Mouse (Mus musculus) brain, adult 2 months (tissue): ENCODE measurements around the gene Sarnp.

Experiments
- DNase-seq: peaks from one replicate; pipeline ENCODE4 v3.0.0; 2011; ENCODE audit warnings: low read depth, low spot score

Gene Sarnp

DNA sequence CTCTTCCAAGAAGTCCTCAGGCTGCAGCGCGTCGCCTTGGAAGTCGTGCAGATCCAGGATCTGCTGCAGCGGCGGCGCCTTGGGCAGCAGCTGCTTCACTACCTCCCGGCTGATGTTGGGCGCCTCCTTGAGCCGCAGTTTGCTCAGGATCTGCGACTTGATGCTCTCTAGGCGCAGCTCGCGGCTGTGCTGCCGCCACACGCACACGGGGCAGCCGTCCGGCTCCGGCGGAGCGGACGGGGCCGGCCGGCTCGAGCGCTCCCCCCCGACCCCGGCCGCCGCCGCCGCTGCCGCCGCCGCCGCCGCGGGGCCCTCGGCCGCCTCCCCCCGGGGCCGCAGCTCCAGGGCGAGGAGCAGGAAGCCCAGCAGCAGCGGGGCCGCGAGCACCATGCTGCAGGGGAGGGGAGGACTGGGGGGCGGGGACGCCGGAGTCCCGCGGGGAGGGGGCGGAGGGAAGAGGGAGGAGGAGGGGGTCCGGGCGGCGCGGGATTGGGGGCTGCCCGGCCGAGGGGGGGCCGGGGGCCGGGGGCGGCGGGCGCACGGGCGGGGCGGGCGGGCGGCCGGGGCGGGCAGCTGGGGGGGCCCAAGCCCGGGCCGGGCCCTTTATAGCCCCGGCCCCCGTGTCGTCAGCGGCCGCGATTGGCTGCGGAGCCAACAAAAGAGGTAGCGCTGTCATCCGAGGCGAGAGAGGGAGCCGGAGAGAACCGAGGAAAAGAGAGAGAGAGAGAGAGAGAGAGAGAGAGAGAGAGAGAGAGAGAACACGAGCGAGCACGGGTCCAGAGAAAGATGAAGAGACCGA lies 74.4 kb downstream of the Sarnp start, which contains the start of gene Gdf11:
Gdf11 (minus strand) TSS at position 423 of the 799 bp plus-strand sequence.
- peak; percentile 72 for DNase-seq

DNA sequence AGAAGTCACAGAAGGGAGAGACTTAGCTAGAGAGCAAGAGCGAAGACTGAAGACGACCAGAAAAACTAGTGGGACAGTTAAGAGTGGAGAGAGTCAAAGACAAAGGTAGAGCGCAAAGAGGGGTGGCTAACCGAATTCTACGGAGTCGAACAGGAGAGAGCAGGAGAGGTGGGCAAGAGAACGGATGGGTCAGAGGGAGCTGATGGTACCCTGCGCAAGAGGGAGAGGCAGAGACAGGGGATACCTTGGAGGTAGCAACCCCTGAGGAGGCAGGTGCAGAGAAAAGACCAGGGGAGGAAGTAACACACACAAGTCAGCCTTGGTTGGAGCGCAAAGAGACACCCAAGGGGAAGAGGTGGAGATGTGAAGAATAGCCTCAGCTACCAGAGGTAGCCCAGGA lies 75.1 kb downstream of the Sarnp start:
- DNase-seq = no peak

DNA sequence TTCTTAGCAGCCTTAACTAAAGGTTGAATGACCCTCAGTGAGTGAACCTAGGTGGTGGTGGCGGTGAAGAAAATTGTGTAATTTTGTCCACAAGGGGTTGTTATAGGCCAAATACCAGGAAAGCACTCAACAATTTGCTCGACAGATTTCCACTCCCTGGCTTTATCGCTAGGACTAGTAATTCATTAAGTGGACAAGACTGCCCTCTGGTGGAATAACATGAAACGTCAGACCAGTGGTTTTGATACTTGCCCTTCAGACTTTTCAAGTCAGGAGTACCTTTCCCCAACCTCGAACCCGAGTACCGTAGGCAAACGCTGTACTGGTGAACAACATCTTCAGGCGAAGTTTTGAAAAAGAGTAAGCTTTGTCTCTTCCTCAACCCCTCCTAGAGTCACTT lies 78.3 kb downstream of the Sarnp start:
- DNase-seq = peak; percentile 88

DNA sequence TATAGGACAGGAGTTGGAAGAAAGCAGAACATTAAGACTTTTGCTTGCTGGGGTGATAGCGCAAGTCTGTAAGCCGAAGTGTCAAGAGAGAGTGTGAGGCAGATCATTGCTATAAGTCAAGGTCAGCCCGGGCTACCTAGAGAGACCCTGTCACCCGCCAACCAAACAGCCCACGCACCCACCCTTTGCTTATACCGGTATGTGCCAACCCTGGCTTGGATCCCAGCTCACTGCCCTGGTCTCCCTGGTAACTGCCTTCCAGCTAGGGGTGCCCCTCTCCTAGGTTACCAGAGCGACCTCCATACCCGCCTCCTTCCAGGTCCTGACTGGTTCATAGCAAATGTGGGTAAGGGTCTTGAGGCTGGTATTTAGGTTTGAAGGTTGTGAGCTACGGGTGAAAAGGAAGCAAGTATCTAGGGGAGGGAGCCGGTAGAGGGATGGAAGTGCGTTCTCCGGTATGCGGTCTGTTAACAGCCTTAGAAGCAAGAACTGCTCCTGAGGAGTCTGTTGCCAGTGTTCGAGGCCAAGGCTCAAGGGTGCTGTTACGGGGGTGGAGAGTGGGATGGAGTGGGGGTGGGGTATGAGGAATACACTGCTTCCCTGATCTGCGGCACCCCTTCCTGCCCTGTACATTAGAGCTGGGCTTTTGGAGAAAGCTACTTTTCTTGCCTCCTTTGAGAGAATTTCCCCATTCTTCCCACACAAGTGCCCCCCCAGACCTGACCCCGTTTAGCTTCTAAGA lies 79.0 kb downstream of the Sarnp start:
- no peak for DNase-seq

DNA sequence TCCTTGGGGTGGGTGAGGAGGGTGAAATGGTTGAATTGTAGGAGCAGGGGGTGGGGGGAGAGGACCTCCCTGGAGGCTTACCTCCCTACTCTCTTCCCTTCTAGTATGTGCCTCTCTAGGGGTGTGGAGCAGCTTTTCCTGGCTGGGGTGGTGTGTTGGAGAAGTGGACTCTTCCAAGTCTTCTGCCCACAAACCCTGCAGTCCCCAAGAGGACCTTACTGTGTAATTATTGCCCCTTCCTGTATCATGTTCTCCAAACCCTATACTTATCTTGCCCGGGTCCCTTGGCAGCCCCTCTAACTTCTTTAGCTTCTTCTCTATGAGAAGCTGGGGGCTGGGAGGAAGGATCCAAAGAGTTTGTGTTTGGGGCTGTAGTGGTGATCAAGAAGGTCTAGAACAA lies 79.7 kb downstream of the Sarnp start:
- DNase-seq = no peak

DNA sequence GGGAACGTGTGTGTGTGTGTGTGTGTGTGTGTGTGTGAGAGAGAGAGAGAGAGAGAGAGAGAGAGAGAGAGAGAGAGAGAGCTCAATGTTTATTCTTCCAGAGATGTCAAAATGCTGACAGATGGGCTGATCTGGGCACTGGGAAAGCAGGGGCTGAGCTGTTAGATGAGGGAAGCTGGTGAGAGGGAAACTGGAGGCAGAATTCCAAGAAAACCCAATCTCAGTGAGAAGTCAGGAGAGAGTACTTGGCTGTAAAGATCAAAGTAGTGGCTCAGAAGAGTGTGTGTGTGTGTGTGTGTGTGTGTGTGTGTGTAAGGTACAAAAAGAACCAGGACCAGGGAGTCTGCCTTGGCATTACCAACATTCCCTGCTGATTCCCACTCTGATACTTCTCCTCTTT lies 80.4 kb downstream of the Sarnp start:
- peak; percentile 77 for DNase-seq

DNA sequence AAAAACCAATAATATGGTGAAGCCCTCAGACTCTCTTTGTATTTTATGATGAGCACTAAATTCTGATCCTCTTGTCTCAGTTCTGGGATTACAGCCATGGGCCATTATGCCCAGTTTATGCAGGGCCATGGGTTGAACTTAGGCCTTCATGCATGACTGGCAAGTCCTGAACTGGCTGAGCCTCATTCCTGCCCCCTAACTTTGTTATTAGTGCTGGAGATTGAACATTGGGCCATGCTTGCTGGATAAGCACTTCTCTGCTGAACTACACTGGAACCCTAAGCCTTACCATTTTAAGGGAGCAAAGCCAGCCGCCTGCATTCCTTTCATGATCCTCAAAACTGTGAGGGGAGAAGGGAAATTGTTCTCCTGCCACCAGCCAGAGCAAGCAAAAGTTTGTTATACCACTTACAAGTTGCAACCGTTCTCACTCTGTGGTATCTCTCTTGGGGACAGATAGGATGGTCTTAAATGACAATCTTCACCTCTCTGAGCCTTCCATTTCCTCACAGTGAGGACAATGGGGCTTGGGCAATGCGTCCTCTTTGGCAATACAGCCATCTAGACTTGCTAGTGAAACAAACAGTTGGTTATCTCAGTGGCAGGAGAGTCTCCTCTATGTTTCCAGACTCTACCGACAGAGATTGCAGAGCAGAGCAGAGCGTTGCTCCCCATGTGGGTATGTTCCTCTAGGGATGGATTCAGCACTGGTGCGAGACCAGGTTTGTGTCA lies 82.8 kb downstream of the Sarnp start:
- DNase-seq = no peak

DNA sequence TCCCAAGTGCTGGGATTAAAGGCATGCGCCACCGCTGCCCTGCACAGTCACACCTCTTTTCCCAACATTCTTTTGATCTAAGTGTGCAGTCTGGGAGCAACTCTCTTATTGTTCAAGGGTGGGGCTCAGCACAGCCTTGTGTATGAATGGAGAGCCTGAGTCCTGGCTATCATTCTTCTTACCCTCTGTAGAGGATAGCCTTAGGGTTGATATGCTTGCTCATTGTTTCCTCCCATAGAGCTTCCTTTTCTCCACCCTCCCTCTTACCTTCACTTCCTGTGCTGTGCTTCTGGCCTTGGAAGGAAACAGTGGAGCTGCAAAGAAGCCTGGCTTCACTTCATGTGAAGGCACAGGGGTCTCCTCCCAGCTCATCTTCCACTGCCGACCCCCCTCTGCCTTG lies 83.6 kb downstream of the Sarnp start, which contains the start of gene Cd63:
Cd63 (plus strand) TSS at position 292 of the 400 bp plus-strand sequence.
- DNase-seq = no peak

DNA sequence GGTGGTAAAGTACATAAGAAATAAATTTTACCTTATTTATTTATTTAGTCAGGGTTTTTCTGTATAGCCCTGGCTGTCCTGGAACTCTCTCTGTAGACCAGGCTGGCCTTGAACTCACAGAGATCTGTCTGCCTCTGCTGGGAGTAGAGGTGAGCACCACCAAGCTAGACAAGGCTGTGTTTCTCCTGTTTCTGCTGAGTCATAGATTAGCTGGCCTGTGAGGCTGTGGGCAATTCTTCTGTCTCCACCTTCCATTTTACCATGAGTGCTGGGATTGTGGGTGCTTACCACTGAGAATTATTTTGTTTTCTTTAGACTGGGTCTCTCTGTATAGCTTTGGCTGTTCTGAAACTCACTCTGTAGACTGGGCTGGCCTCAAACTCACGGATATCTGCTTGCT lies 84.3 kb downstream of the Sarnp start:
- DNase-seq = no peak

DNA sequence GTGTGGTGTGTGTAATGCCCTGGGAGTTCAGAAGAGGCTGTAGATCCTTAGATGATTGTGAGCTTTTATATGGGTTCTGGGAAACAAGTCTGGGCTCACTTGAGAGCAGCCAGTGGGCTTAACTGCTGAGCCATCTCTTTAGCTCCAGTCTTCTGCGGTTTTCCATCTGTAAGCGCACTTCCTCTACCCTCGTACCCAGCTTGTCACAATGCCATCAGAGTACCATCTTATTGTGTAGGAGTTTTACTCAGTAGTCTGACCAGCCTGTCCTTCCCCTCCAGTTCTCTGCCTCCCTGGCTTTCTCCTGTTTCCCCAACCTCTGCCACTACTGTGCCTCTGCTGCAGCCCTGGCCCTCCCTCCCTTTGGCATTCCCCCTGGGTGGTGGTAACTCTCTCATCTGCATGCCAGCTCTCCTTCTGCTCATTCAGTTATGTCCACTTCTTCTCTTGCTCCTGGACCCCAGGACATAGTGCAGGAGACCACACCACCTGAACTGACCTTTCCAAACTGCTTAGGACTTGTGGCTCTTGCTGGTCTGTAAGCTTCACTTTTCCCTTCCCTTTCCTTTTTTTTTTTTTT lies 85.4 kb downstream of the Sarnp start:
- no peak for DNase-seq

DNA sequence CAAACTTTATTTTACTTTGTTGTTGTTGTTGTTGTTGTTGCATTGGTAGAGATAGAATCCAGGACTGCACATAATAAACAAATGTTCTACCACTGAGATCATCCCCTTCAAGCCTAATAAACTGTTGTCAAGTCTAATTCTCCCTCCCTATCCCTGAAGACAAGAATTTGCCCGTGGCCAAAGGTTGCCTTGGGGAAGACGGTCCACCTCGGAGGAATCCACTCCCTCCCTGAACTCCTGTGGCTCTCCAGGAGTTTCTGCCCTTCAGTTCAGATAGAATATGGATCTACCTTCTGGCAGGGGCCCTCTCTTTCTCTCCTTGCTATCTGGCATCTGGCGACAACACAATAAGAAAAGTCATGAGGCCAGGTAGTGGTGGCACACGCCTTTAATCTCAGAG lies 87.7 kb downstream of the Sarnp start:
- DNase-seq = no peak

DNA sequence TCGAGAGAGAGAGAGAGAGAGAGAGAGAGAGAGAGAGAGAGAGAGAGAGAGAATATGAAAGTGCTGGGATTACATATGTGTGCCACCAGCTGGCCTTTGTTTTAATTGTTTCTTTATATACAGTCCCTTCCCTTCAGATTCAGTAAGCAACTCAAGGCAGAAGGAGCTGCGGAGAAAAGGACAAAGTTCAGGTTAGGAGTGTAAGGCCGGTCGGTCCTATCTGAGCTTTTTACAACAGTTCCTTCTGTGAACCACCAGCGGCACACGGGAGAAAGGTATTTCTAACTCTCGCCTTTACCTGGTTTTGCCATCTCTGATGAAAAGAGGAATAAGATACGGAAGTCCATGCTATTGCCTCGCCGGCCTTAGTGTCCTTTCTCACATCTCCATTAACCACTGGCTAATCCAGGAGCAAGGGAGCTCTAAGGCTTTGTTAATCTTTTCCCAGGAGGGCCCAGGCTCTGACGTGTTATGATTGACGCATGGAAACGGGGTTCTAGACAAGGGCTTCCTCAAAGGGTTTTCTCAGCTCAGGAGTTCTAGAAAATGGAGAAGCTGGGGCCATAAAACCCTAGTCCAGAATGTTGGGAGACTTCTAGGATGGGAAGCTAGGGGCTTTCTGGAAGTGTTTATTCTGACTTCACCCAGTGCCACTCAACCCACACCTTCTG lies 91.8 kb downstream of the Sarnp start:
- DNase-seq = no peak

DNA sequence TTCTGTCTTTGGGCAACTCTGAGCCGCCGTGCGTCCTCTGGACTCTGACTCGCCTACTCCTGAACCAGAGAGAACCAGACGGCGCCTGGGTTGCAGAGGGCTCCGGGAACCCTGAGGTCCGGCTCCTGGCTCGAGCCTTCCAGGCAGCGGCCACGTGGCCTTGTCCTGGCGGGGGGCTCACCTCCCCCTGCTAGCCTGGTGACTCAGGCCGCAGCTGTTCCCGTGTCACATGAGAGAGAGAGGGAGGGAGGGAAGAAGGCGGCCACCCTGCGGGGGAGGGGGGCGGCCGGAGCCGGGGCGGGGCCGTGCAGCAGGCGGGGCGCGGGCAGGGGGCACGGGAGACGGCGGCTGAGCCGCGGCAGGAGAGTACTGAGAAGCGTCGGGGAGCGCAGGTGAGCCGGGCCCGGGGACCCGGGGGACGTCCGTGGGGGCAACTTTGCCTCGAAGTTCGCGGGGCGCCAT lies 92.5 kb downstream of the Sarnp start:
- peak; percentile 88 for DNase-seq

DNA sequence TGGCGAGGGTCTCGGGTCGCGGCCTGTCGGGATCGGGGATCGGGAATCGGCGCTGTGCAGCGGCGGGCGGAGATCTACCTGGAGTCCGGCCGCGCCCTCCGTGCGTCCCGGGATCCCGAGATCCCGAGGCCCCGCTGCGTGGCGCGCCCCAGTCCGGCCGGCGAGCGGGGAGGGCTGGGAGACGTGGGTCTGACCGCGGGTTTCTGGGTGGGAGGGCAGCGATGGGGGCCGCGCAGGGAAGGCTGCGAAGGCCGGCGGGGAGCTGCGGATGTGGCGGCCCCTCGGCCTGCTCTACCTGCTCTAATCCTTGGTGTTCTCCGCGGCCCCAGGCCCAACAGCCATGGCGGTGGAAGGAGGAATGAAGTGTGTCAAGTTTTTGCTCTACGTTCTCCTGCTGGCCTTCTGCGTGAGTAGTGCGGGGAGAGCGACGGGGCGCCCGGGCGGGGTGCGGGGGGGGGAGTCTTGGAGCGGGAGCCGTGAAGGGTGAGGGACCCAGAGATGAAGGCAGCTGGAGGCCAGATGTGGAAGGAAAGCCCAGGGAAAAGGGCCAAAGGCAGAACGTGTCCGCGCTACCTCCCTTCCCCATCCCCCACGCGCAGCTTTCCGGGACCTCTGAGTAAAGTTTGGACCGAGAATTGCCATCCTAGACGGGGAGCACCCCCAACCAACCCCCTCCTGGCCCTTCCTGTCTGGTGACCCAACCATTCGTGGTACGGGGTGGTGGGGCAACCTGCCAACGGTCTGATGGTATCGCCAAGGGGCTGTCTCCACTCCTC lies 93.1 kb downstream of the Sarnp start:
- DNase-seq = no peak

DNA sequence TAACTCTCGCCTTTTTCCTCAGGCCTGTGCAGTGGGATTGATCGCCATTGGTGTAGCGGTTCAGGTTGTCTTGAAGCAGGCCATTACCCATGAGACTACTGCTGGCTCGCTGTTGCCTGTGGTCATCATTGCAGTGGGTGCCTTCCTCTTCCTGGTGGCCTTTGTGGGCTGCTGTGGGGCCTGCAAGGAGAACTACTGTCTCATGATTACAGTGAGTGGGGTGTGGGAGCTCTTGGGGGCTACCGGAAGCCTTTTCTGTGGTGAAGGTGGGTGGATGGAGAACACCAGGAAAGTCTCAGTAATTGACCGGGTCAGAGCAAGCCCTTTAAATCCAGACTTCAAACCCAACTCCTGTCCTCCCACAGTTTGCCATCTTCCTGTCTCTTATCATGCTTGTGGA lies 94.3 kb downstream of the Sarnp start:
- no peak for DNase-seq

DNA sequence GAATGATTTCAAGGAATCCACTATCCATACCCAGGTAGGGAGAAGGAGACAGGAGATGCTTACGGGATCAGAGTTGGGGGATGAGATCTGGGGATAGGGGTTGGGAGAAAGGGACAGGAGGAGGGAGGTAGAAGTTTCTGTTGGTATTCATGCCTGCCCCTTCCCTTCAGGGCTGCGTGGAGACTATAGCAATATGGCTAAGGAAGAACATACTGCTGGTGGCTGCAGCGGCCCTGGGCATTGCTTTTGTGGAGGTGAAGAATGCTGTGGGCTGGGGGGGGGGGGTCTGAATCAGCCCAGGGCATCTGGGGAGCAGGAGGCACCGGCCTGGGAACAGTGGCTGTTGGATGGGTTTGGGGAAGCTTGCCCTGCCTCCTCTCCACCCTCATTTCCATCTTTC lies 95.1 kb downstream of the Sarnp start:
- no peak for DNase-seq

DNA sequence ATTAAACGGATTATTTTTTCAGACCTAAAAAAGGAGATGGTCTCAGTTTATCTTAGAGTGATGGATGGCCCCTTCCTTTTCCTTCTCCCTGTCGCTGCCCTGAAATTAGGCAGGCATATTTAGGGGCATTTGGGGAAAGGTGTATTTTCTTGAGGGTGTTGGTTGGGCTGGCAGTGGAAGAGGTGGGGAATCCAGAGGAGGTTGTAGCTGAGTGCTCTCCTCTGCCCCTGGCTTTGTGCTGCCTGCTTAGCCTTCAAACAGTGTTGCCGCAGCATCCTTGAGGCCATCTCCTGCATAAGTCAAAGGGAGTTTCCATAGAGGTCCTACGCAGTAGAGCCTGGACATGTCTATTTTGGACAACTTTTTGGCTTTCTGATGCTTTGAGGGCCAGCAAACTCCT lies 95.7 kb downstream of the Sarnp start:
- DNase-seq = no peak

DNA sequence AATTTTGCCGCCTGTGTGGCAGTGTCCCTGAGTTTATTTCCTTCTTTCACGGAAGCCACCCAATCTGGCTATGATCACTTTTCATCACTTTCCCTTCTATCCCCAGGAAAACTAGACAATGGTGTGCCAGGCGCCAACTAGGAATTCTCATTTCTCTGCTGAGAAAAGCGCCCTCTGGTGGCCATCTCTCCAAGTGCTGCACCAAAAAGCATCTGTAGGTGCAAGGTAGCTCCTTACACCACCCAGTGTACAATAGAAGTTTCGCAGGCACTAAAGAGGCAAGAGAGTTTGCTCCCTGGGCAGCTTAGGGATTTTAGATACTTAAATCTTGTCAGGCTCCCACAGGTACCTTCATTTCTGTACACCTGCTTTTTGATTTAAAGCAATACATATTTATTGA lies 96.1 kb downstream of the Sarnp start:
- DNase-seq = peak; percentile 96

DNA sequence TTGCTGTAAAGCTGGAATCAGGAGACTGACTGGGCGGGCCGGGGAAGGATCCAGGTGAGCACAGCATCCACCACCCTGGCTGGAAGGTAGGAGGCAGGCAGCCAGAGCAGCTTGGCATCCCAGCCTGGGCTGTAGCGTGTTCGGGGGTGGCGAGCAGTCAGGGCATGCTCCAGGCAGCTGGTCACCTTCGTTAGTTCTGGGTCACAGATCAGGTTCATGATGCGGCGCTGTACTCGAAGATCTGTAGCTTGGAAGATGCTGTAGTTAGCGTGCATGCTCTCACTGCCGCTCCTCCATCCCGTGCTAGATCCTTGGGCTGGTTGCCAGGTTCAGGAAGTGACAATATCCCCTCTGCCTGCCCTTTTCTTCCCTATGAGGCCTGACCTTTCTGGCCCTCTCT lies 96.6 kb downstream of the Sarnp start:
- no peak for DNase-seq

DNA sequence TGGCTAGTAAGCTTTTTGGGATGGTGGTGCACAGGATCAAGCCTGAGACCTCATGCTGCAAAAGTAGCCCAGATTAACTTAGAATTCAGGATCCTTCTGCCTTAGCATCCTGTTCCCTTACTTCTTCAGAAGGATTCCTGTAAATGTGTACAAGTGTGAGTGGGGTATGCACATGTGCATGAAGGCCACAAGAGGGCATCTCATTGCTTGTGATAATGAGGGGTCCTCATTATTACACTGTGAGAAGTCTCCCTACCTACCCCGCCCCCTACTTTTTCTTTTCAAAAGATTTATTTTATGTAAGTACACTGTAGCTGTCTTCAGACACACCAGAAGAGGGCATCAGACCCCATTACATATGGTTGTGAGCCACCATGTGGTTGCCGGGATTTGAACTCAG lies 98.4 kb downstream of the Sarnp start:
- DNase-seq = no peak

DNA sequence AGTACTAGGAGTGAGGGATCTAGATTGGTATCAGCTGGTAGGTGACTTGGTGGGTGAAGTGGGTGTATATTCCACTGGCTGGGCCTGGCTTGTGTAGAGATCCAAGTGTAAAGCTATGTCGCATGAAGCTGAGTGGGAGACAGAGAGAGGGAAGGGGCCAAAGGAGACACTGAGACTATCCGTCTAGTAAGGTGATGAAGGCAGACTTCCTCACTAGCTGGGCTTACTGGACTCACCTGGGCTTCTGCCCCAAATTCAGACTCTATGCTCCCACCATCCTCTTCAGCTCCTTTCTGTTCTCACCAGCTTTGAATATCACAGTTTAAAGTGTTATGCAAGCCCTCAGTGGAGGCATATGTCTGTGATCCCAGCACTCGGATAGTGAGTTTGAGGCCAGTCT lies 99.5 kb downstream of the Sarnp start:
- DNase-seq = no peak
